Mouse (Mus musculus) embryonic facial prominence, embryonic 13.5 days (tissue): ENCODE data around the gene Eml1. TPM values are rescaled to one million over a fixed set of nuclear protein-coding genes. Genes with fewer than 3 reads are reported as not detected.

Experiments used
- ATAC-seq: fragments of 200-750 bp; cut with Nextera tagmentation; 2 replicates; pipeline ENCODE4 v1.8.0; 2017; ENCODE audit warnings: low read depth; ENCODE audit not compliant: insufficient number of reproducible peaks, insufficient read depth, low FRiP score, low TSS enrichment
- H3K27ac ChIP-seq: fragments of 300-500 bp; sonication (generic); 2 replicates; pipeline ENCODE4 v1.5.1; 2015; ENCODE audit warnings: moderate library complexity, mild to moderate bottlenecking, inconsistent platforms
- H3K27me3 ChIP-seq: fragments of 300-500 bp; sonication (generic); 2 replicates; pipeline ENCODE4 v1.6.1; 2015; ENCODE audit warnings: mild to moderate bottlenecking, inconsistent platforms
- H3K36me3 ChIP-seq: fragments of 300-500 bp; sonication (generic); 2 replicates; pipeline ENCODE4 v1.6.1; 2015; ENCODE audit warnings: mild to moderate bottlenecking, inconsistent platforms
- H3K4me1 ChIP-seq: fragments of 300-500 bp; sonication (generic); 2 replicates; pipeline ENCODE4 v1.6.1; 2015; ENCODE audit warnings: inconsistent platforms
- H3K4me2 ChIP-seq: fragments of 300-500 bp; sonication (generic); 2 replicates; pipeline ENCODE4 v1.6.1; 2015; ENCODE audit warnings: moderate library complexity, mild to moderate bottlenecking, inconsistent platforms
- H3K4me3 ChIP-seq: fragments of 300-500 bp; sonication (generic); 2 replicates; pipeline ENCODE4 v1.5.1; 2015; ENCODE audit warnings: mild to moderate bottlenecking, inconsistent platforms
- H3K9ac ChIP-seq: fragments of 300-500 bp; sonication (generic); 2 replicates; pipeline ENCODE4 v1.6.1; 2015; ENCODE audit warnings: mild to moderate bottlenecking, inconsistent platforms
- H3K9me3 ChIP-seq: fragments of 300-500 bp; sonication (generic); 2 replicates; pipeline ENCODE4 v1.6.1; 2016; ENCODE audit warnings: inconsistent platforms
- WGBS: fragments of 180-500 bp; shearing (Covaris S2); methylation state at CpG from one replicate; pipeline ENCODE4 v1.1.7; 2015; ENCODE audit warnings: mixed read lengths; 5-methylcytosine and 5-hydroxymethylcytosine counted together
- polyA plus RNA-seq: library from polyadenylated mRNA; unstranded; fragments of >200 nt; fragmentation: Nextera tagmentation; extraction: Ambion mirVana; gene quantifications from 2 replicates; pipeline ENCODE4 v1.2.1, GENCODE M21; 2015

The Eml1 gene
- polyA plus RNA-seq, 1 experiment from 2014 or later: 46.3 TPM

- no peak overlapping the region for H3K4me3 ChIP-seq
- no peak overlapping the region for H3K9ac ChIP-seq
- H3K36me3 ChIP-seq: no peaks in the 10 kb centered on the region
- H3K27ac ChIP-seq: no peak overlapping the region
- H3K4me1 ChIP-seq: peaks cover 50% of the 10 kb centered on the region
- H3K27me3 ChIP-seq: no peaks in the 10 kb centered on the region
- no peaks in the 10 kb centered on the region for H3K9me3 ChIP-seq
- no peak for ATAC-seq
- H3K4me2 ChIP-seq: peak overlapping the region; percentile 9; the same call in 1 of the 2 replicates
Measured at GRCm38 (mm10) chr12:108558194-108558593, 187.4 kb downstream of the Eml1 start.

- H3K4me3 ChIP-seq: no peak overlapping the region
- H3K36me3 ChIP-seq: peaks cover 8% of the 10 kb centered on the region
- ATAC-seq: no peak
- H3K4me2 ChIP-seq: no peak overlapping the region
- H3K27ac ChIP-seq: no peak overlapping the region
- WGBS: 81% methylated on average over 3 of the region's 3 CpGs
- peaks cover 27% of the 10 kb centered on the region for H3K4me1 ChIP-seq
- peaks cover 5% of the 10 kb centered on the region; the same call in 1 of the 2 replicates for H3K9me3 ChIP-seq
- H3K9ac ChIP-seq: no peak overlapping the region
- H3K27me3 ChIP-seq: no peaks in the 10 kb centered on the region
Measured at GRCm38 (mm10) chr12:108563238-108563637, 192.5 kb downstream of the Eml1 start.

- peaks cover 8% of the 10 kb centered on the region for H3K36me3 ChIP-seq
- ATAC-seq: no peak
- WGBS: 64% methylated on average over 12 of the region's 12 CpGs
- H3K9me3 ChIP-seq: peaks cover 5% of the 10 kb centered on the region; the same call in 1 of the 2 replicates
- no peak overlapping the region for H3K4me2 ChIP-seq
- no peak overlapping the region for H3K9ac ChIP-seq
- peaks cover 13% of the 10 kb centered on the region for H3K4me1 ChIP-seq
- H3K27me3 ChIP-seq: no peaks in the 10 kb centered on the region
- no peak overlapping the region for H3K27ac ChIP-seq
- H3K4me3 ChIP-seq: no peak overlapping the region
Measured at GRCm38 (mm10) chr12:108564910-108565506, 194.3 kb downstream of the Eml1 start.

- WGBS: 72% methylated on average over 7 of the region's 7 CpGs
- peaks cover 26% of the 10 kb centered on the region for H3K36me3 ChIP-seq
- no peaks in the 10 kb centered on the region for H3K27me3 ChIP-seq
- no peak overlapping the region for H3K4me2 ChIP-seq
- no peak overlapping the region for H3K4me3 ChIP-seq
- no peak overlapping the region for H3K9ac ChIP-seq
- H3K4me1 ChIP-seq: no peaks in the 10 kb centered on the region
- no peaks in the 10 kb centered on the region for H3K9me3 ChIP-seq
- no peak overlapping the region for H3K27ac ChIP-seq
- ATAC-seq: no peak
Measured at GRCm38 (mm10) chr12:108579156-108579871, 208.6 kb downstream of the Eml1 start.

- Histone ChIP-seq H3K27me3 (no peaks in the 10 kb centered on the region), H3K9ac (no peak overlapping the region), H3K36me3 (peaks cover 24% of the 10 kb centered on the region), H3K4me1 (no peaks in the 10 kb centered on the region), H3K4me2 (no peak overlapping the region), H3K9me3 (no peaks in the 10 kb centered on the region), H3K4me3 (no peak overlapping the region), H3K27ac (no peak overlapping the region)
- no peak for ATAC-seq
- 90% methylated on average over 1 of the region's 1 CpGs for WGBS
Measured at GRCm38 (mm10) chr12:108583775-108584174, 213.0 kb downstream of the Eml1 start.

Other genes starting within 250 kb of the Eml1 start
- 89.0 and 90.1 TPM in 2 replicates for gene Setd3, start 191.6 kb upstream of the Eml1 start, polyA plus RNA-seq
- gene Ccnk, start 191.4 kb upstream of the Eml1 start, polyA plus RNA-seq: 4.4 and 4.8 TPM in 2 replicates
- gene Ccdc85c, start 95.5 kb upstream of the Eml1 start, polyA plus RNA-seq: 6.3 and 6.6 TPM in 2 replicates
- gene Hhipl1, start 64.7 kb upstream of the Eml1 start, polyA plus RNA-seq: 0.44 and 0.69 TPM in 2 replicates
- gene Cyp46a1, start 36.6 kb upstream of the Eml1 start, polyA plus RNA-seq: 8.0 and 9.1 TPM in 2 replicates
- gene Evl, start 183.8 kb downstream of the Eml1 start, polyA plus RNA-seq: 75.4 and 79.3 TPM in 2 replicates